Mouse (Mus musculus) Patski (cell line): ENCODE measurements around the gene Rtbdn. TPM values are rescaled to one million over a fixed set of nuclear protein-coding genes. Genes with fewer than 3 reads are reported as not detected.

Experiments used
- ATAC-seq: fragments of 100-300 bp; one replicate; pipeline ENCODE4 v1.8.0; 2021
- CTCF ChIA-PET: fragments of 350-600 bp; sonication (Branson Sonifier 250); formaldehyde crosslinking; loops from one replicate; lab custom pipeline; 2022; ENCODE audit warnings: inconsistent platforms; lab: Charles Lee
- POLR2A ChIA-PET: fragments of 350-600 bp; sonication (Branson Sonifier 250); formaldehyde crosslinking; loops from one replicate; lab custom pipeline; 2022; ENCODE audit warnings: antibody characterized with exemption, inconsistent platforms; lab: Charles Lee
- DNase-seq: peaks from one replicate; pipeline ENCODE4 v3.0.0-alpha.2; 2011; ENCODE audit warnings: low read depth, low spot score
- H3K27me3 ChIP-seq: fragments of 371-371 bp; one replicate; pipeline ENCODE4 v1.5.1; 2021
- CTCF ChIP-seq: fragments of 100-300 bp; IDR thresholded peaks from one replicate; pipeline ENCODE4 v1.5.1; 2021
- in situ Hi-C: fragments of 300-500 bp; cut with MboI; formaldehyde crosslinking; loops from 3 replicates; pipeline ENCODE4 v1.11.1; 2018; ENCODE audit warnings: low pct_unique_long_range_greater_than_20kb, mixed read lengths
- polyA plus RNA-seq: library from polyadenylated mRNA; unstranded; gene quantifications from one replicate; pipeline ENCODE4 v1.2.3, GENCODE M21; 2021

The Rtbdn gene
- polyA plus RNA-seq, 1 experiment from 2014 or later, result 0.22 TPM

DNA sequence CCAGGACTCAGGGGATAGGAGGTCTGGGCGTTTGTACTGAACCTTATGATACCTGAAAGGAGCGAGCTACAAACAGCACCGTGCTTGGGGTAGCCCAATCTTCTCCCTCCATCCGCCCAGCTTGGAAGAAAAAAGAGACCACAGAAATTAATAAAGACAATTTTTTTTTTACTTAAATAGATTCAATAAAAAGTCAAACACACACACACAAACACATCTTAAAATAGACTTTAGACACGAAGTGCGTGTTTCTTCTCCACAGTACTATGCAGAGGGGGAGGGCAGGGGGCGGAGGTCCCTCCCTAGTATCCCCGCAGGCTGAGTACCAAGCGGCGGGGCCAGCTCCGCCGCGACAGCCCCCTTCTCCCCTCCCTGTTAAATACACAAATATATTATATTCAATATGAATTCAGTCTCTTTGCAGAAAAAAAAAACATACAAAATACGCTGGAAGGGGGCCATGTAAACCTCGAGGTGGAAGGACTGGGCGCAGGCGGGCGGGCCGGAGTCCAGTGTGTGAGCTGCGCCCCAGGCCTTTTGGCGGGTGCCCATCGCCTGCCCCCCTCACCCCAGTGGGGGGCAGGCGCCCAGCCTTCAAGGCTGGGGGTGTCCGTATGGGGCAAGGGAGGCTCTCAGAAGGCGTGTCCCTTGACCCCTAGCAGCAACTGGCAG, 30.1 kb downstream of the Rtbdn start:
- CTCF ChIA-PET, result interaction anchor here (3.0 to 13.4 kb wide), 2 partner anchors 8 to 14 kb away, joined by 24 to 351 read pairs; partner anchors contain the start of gene Hook2
- no peaks in the 10 kb centered on the region for H3K27me3 ChIP-seq
- TF ChIP-seq CTCF, result no peak
- ATAC-seq (no peak), DNase-seq (no peak)
- POLR2A ChIA-PET, result interaction anchor here (0.9 to 9.8 kb wide), 5 partner anchors 8 to 50 kb away, joined by 3 to 225 read pairs (median 7); partner anchors contain the start of genes Gm49661, Hook2, Prdx2 and Rnaseh2a
- in situ Hi-C loops, result no loop called here

DNA sequence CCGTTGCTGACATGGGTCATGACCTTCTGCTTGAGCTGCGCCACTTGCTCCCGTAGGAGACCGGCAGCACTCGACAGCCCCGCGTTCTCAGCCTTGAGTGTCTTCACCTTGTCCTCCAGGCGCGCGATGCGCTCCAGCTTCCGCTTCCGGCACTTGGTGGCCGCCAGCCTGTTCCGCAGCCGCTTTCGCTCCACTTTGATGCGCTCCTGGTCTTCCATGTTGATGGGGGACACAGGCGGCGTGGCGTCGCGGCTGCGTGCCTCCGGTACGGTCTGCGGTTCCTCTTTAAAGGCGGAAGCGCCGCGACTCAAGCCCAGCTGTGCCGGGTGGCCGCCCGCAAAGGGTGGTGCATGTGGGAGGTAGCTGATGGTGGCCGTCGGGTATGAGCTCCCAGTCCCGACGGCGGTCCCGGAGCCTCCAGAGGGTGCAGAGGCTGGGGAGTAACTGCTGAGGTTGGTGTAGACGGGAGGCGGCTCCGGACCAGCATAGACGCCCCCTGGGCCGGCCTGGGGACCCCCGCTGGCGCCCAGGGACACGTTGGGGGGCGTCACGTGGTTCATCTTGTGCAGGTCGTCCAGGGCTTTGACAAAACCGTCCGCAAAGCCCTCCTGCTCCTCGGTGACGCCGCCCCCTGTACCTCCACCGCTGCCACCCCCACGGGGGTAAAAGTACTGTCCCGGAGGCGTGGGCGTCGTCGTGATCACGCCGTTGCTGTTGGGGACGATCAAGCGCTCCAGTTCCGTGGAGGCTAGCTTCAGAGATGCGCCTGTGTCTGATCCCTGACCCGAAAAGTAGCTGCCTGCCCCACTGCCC, 30.9 kb downstream of the Rtbdn start:
- POLR2A ChIA-PET, result interaction anchor here (0.5 to 9.8 kb wide), 7 partner anchors 9 to 320 kb away, joined by 3 to 225 read pairs (median 5); partner anchors contain the start of genes Gm49661, Hook2, Prdx2 and Rnaseh2a
- no peak for ATAC-seq
- H3K27me3 ChIP-seq, result no peaks in the 10 kb centered on the region
- CTCF ChIA-PET, result interaction anchor here (1.0 to 13.4 kb wide), 2 partner anchors 13 to 21 kb away, joined by 4 to 351 read pairs; partner anchors contain the start of gene Hook2
- DNase-seq, result no peak
- in situ Hi-C loops, result no loop called here
- TF ChIP-seq CTCF, result no peak

DNA sequence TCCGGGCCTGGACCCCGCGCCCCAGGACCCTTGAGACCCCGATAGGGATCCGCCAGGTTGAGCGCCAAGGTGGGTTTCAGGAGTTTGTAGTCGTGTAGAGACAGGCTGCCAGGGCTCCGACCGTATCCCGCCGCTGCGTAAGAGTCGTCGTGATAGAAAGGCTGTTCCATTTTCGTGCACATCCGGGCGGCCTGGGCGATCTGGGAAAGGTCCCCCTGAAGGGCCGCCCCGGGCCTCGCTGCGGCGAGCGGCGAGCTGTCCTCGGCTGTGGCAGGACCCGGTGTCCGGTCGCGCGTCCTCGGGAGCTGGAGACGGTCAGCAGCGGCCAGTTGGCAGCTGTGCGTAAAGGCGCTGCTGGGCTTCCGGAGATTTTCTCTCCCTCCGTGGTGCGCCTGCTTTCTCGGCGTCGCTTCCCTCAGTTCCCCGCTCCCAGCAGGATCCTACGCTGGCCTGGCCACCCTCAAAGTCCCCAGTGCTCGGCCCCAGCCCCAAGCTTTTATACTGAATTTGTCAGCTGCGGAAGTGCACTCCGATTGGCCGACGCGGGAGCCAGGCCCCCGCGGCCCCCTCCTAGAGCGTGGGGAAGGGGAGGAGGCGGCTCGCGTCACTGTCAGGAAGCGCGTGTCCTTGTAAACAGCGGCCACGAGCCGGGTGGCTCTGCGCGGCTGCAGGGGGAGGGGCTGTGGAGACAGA, 31.6 kb downstream of the Rtbdn start, which contains the start of gene Junb:
TSS of gene Junb (minus strand) at position 471 of the 693 bp plus-strand sequence.
- ChIA-PET POLR2A (interaction anchor here (0.5 to 9.8 kb wide), 6 partner anchors 9 to 320 kb away, joined by 3 to 225 read pairs (median 4); partner anchors contain the start of genes Gm49661, Hook2, Prdx2 and Rnaseh2a), CTCF (interaction anchor here (1.0 to 13.4 kb wide), 2 partner anchors 12 to 21 kb away, joined by 4 to 351 read pairs; partner anchors contain the start of gene Hook2)
- in situ Hi-C loops, result no loop called here
- H3K27me3 ChIP-seq, result no peaks in the 10 kb centered on the region
- peak; percentile 22 for ATAC-seq
- DNase-seq, result no peak
- TF ChIP-seq CTCF, result no peak

DNA sequence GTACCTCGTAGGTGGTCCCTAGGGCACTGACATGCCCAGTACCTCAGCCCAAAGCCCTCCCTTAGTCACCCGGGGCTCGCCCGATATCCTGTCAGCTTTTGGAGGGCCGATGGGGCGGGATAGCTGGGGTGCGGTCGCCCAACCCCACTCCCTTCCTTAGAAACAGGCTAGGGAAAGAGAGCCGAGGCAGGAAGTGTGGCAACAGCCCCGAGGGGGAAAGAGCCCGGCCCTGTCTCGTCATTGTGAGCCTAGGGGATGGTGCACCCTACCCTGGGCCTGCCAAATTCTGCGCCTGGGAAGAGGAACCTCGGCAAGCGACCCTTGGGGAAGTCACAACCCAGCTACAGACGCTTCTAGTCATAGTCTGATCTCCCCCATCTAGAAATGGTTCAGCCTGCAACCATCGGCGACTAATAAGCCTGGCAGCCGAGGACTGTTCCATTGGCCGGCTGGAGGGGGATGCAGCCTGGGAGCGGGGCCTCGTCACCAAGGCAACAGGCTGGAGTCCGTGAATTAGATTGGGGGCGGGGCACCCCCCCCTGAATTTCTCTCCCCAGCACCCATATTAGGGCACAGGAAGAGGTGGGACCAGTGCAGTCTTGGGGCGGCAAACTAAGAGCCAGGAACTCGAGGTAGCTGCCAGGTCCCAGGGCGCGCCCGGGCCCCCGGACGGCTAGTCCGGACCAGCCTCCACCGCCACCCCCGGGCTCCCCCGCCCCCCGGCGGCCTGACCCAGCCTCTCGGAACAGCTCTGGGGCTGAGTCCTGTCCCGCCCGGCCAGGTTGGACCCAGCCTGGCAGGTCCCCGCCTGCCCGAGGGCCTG, 33.0 kb downstream of the Rtbdn start:
- in situ Hi-C loops, result loop anchor here (10.0 kb wide), 2 partner anchors 315 to 775 kb away; partner anchors contain the start of gene Ier2
- no peaks in the 10 kb centered on the region for H3K27me3 ChIP-seq
- peak; percentile 22 for ATAC-seq
- no peak for DNase-seq
- ChIA-PET CTCF (interaction anchor here (13.4 kb wide), 1 partner anchor 11 kb away, joined by 351 read pairs; the partner anchor contains the start of gene Hook2), POLR2A (interaction anchor here (1.3 to 9.8 kb wide), 5 partner anchors 8 to 91 kb away, joined by 3 to 225 read pairs (median 5); partner anchors contain the start of genes Dhps, Gm49661, Hook2 and Prdx2)
- no peak for TF ChIP-seq CTCF

DNA sequence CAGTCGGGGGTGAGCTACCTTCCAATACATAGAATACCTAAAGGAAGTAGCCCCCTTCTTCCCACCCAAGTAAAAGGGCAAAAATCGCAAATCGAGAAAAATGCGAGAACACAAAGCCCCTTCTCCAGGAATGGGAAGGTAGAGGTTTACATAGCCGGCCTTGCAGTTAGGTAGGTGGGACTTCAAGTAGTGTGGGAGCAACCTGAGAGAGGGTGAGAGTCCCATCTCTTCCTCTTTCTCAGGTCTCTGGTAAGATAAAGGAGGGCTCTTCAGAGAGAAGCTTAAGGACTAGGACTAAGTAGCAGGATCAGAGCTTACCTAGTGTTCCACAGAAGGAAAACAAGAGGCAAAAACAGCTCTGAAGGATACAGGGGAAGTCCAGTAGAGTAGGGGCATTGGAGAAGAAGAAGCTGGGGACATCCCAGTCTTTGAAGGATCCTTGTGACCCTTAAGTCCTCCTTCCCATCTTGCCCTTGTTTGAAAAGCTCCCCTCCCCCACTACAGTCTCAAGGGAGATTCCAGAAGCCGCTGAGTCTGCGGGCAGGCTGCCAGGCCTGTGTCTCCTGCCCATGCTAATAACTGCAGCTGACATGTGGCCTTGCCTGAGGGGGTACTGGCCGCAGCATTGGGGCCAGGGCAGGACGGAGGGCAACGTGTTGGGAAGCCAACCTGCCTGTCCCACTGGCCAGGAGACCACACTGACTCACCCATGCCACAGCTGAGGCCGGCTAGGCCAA, 34.0 kb downstream of the Rtbdn start:
- DNase-seq, result peak; percentile 100
- ATAC-seq, result peak; percentile 6
- POLR2A ChIA-PET, result interaction anchor here (1.3 to 9.8 kb wide), 5 partner anchors 7 to 90 kb away, joined by 3 to 225 read pairs (median 5); partner anchors contain the start of genes Dhps, Gm49661, Hook2 and Prdx2
- CTCF ChIA-PET, result interaction anchor here (13.4 kb wide), 1 partner anchor 10 kb away, joined by 351 read pairs; the partner anchor contains the start of gene Hook2
- TF ChIP-seq CTCF, result no peak
- no peaks in the 10 kb centered on the region for H3K27me3 ChIP-seq
- in situ Hi-C loops, result loop anchor here (10.0 kb wide), 2 partner anchors 316 to 776 kb away; partner anchors contain the start of gene Ier2

DNA sequence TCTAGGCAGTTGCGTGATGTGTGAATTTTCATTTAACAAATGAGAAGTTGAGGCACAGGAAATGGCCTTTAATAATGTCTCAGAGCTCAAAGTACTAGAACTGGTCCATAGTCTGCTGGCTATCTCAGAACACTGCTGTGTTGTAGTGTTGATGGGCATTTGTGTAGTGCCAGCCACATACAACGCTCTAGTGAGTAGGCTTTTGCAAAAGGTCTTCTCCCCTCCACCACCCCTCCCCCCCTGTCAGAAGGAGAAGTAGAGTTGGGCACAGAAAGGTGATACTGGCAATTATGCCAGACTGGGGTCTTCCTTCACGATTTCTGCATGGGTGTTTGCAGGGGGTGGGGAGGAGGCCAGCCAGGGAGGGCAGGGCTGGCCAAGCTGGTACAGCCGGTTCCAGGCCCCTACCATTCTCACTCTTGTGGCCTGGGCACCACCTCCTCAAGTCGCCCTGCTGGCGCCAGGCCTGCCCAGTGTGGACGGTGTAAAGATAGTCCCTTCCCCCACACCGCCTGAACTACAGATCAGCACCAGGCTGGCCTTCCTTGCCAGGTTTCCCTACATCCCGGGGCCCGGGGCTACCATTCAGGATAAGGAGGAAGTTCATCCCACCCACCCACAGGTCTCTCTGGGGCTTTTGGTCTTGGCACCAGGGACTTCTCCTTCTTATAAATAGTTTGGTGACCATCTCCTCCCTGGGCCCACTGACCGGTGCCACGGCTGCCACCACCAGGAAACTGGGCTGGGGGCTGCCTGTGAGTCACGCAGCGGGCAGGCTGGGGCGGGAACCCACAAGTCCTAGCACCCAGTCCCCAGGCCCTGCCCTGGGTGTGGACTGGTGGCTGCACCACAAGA, 35.1 kb downstream of the Rtbdn start:
- in situ Hi-C loops, result loop anchor here (10.0 kb wide), 2 partner anchors 317 to 777 kb away; partner anchors contain the start of gene Ier2
- ATAC-seq (no peak), DNase-seq (no peak)
- POLR2A ChIA-PET, result interaction anchor here (2.0 to 9.8 kb wide), 3 partner anchors 6 to 89 kb away, joined by 5 to 225 read pairs (median 15); partner anchors contain the start of genes Dhps, Gm49661, Hook2 and Prdx2
- H3K27me3 ChIP-seq, result no peaks in the 10 kb centered on the region
- no peak for TF ChIP-seq CTCF
- CTCF ChIA-PET, result interaction anchor here (13.4 kb wide), 1 partner anchor 9 kb away, joined by 351 read pairs; the partner anchor contains the start of gene Hook2

DNA sequence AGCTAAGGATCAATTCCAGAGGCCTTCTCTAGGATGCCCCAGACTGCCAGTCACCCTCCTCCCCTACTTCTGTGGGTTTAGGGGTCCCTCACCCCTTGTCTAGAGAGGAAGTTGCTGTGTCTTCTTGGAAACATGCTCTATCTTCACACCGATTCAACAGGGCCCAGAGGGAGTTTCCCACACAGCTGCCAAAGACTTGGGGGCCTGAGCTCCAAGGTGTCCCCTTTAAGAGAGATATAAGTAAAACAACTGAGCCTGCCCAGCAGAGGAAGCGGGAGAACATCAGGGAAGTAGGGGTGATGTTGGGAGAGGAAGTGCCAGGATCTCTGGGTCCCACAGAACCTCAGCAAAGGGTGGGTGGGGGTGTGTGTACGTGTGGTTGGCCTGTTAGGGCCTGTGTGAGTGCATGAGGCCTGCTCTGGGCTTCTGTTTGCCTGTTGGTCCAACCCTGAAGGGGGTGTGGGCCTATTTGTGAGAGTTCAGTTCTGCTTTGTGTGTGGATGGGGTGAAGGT, 35.8 kb downstream of the Rtbdn start:
- POLR2A ChIA-PET, result no interaction called here
- H3K27me3 ChIP-seq, result no peaks in the 10 kb centered on the region
- no peak for TF ChIP-seq CTCF
- in situ Hi-C loops, result loop anchor here (10.0 kb wide), 2 partner anchors 318 to 778 kb away; partner anchors contain the start of gene Ier2
- DNase-seq (no peak), ATAC-seq (no peak)
- CTCF ChIA-PET, result no interaction called here
